Mouse (Mus musculus) heart, postnatal 14 days (tissue): Measurements from ENCODE around the gene Kif13a. TPM values are rescaled to one million over a fixed set of nuclear protein-coding genes. Genes with fewer than 3 reads are reported as not detected.

Experiments used
- DNase-seq, 2 experiments: peaks; one replicate each; pipeline ENCODE4 v3.0.0; 2021 to 2022
- intact Hi-C: fragments of 180-260 bp; cut with DNase I; formaldehyde crosslinking; loops from one replicate; pipeline ENCODE4 v1.15.1; 2025
- total RNA-seq, 2 experiments: library from RNA; stranded (reverse); gene quantifications; 2 replicates each; pipeline ENCODE4 v1.2.3; 2021

Gene Kif13a
- total RNA-seq, 2 experiments from 2014 or later: 95.6 to 104 TPM

DNA sequence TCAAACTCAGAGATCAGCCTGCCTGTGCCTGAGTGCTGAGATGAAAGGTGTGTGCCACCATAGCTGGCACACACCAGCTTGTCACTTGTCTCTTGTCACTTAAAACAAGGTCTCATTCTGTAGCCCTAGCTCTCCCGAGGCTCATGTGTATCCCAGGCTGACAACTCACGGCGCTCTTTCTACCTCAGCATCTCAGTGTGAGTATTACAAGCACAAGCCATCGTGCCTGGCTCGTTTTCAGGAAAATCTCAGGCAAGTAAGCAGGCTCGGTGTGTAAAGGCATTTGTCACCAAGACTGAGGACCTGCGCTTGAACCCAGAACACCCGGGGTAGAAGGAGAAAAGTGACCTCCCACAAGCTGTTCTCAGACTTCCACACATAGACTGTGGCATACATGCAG lies 185.8 kb downstream of the Kif13a start:
- DNase-seq: no peak
- intact Hi-C loops: no loop called here

GRCm38 (mm10) chr13:46742367-46742766 lies 187.3 kb downstream of the Kif13a start:
- intact Hi-C loops: no loop called here
- DNase-seq: no peak

GRCm38 (mm10) chr13:46739426-46739825 lies 190.2 kb downstream of the Kif13a start:
- DNase-seq: no peak
- intact Hi-C loops: no loop called here

GRCm38 (mm10) chr13:46737482-46737881 lies 192.2 kb downstream of the Kif13a start:
- intact Hi-C loops: no loop called here
- DNase-seq: no peak

DNA sequence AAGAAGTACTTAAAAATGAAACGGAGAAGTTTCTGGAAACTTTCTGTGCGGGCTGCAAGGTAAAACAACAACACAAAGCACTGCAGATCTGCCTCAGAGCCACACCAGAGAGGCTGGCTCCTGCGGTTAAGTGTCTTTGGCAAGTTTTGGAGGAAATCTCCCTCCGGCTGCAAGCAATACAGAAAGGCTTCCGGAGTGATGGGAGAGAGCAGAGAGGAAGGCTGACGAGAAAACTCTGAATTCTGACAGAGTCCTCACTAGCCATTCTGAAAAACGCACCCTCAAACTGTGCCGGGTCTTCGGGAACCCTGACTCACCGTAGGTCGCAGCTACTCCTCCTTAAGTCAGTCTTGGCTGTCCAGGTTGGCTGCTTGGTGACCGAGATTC lies 193.2 kb downstream of the Kif13a start:
- intact Hi-C loops: no loop called here
- DNase-seq: peak in 1 of 2 experiments; percentile 40

DNA sequence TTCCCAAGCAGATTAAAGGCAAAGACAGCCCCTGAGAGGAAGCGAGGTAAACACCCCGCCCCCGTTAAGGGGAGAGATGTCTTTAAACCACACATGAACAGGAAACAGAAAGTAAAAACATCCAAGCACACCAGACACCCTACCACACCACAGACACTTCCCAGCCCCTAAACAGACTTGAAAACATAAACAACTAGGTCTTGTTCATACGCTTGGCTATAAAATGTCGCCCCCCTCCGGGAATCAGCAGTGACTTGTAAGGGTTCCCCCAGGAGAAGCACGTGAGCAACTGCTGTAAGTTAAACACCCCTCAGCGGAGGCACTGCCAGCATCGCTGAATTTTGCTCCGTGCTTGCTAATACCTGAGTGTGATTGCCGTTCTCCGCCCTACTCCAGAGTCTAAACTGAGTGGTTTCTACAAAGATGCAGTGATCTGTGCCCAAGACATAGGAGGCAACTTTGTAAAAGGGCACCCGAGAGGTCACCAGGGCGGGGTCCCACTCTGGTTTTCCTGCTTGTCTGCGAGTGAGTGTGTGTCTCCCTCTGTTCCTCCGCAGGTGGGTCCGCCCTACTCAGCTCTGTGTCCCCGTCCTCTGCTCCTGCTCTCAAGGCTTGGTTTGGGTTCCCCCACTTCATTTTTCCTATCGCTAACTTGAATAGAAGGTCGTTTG lies 193.7 kb downstream of the Kif13a start:
- intact Hi-C loops: no loop called here
- peak; percentile 50 to 63 for DNase-seq

DNA sequence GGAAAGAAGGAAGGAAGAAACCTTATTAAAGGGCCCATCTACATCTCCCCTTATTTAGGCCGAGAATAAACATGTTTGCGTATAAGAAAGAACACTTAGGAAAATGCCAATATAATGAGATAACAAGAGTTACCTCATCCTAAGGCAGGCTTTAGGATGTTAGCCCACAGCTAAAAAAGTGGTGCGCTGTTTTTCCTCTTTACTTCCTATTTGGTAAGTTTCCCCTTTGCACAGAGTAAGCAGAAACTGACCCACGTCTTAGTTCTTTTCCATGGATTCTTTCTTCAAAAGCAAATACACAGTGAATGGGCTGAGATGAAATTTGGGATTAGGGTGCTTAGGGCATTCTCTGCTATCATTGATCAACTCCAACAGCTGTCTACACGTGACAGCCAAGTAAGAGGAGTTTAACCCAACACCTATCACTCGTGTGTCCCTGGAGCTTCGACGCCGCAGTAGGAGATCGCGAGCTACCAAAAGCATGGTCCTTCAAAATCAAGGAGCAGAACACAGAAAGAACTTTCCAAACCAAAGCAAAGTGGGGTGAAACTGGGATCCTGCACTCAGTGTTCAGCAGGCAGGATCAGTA lies 194.4 kb downstream of the Kif13a start:
- intact Hi-C loops: no loop called here
- DNase-seq: no peak

DNA sequence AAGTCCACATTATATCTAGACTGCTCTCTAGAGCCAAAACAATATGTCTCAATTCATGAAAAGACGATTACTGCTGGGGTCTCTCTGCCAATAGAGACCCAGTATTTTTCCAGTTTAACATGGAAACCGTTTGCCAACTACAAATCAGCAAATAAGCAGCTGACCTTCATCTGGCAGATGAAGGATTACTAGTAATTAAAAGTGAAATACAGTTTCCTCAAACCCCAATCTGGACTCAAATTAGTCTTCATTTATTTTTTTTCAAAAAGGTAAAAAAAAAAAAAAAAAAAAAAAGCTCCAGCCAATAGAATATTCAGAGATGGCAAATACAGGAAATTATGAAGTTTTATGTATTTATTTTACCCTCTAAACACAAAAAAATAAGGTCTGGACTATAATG lies 199.7 kb downstream of the Kif13a start:
- no peak for DNase-seq

GRCm38 (mm10) chr13:46728411-46728810 lies 201.3 kb downstream of the Kif13a start:
- peak in 1 of 2 experiments; percentile 17 for DNase-seq
- intact Hi-C loops: loop anchor here (5.0 to 10.0 kb wide), 2 partner anchors 56 to 286 kb away; partner anchors contain the start of gene Nhlrc1

More for the DNA sequence above, 199.7 kb downstream of the Kif13a start:
- intact Hi-C loops: loop anchor here (5.0 to 10.0 kb wide), 2 partner anchors 58 to 285 kb away; partner anchors contain the start of gene Nhlrc1

DNA sequence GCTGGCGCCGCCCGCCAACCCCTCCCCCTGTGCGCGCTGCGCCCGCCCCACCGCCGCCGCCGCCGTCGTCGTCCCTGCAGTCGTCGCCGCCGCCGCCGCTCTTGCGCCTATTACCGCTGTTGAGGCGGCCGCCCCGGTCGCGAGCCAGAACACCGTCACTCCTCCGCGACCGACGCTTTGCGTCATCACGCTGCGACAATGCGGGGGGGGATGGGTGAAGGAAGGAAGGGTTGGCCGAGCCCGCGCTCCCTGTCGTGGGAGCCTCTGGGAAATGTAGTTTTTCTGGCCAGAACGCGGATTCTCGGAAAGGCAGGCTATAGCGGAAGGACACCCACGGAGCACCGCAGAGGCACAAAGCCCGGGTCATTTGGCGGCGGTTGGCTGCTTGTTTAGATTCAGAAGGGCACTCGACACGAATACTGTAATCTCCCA lies 201.8 kb downstream of the Kif13a start, which contains the start of gene Nup153:
TSS of gene Nup153 (minus strand) at position 104 of the 432 bp plus-strand sequence.
- intact Hi-C loops: loop anchor here (5.0 to 10.0 kb wide), 2 partner anchors 56 to 287 kb away; partner anchors contain the start of gene Nhlrc1
- DNase-seq: peak; percentile 100

GRCm38 (mm10) chr13:46727038-46727836 lies 202.4 kb downstream of the Kif13a start:
- DNase-seq: peak; percentile 66 to 68
- intact Hi-C loops: loop anchor here (5.0 to 10.0 kb wide), 2 partner anchors 55 to 288 kb away; partner anchors contain the start of gene Nhlrc1

GRCm38 (mm10) chr13:46726288-46727037 lies 203.2 kb downstream of the Kif13a start:
- DNase-seq: peak in 1 of 2 experiments; percentile 16
- intact Hi-C loops: loop anchor here (5.0 to 10.0 kb wide), 2 partner anchors 54 to 288 kb away; partner anchors contain the start of gene Nhlrc1

DNA sequence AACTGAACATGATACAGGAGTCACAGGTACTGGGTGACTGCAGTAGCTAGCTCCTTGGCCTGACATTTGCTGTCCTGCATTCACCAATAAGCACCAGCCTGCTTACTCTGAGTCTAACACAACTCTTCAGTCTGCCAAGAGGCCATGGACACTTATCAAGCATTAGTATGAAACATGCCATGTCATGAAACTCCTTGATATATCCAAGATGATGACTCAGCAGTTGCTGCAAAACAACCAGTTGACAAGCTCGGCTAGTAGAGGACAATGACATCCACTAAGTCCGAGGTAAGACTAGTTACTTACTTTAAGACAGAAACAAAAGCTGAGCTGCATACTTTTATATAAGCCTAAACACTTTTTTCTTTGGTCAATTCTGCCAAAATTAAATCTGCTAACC lies 204.4 kb downstream of the Kif13a start:
- intact Hi-C loops: loop anchor here (5.0 to 10.0 kb wide), 2 partner anchors 53 to 290 kb away; partner anchors contain the start of gene Nhlrc1
- DNase-seq: no peak

DNA sequence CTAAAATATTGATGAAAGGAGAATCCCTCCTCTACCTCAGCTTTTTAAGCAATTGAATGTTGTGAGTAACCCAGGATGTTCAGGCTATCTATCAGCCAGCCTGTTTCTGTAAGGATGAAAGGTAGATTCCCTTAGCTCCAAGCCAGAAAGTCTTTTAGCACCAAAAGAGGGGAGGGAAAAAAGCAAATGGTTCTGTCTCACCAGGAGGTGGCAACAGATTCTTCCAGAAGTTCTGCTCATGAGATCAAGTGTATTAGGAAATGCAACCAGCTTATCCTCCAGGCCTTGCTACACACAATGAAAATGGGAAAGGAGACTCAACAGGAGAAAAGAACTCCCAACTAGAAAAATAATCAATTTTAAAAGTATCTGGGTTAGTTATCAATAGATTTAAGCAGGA lies 205.3 kb downstream of the Kif13a start:
- no peak for DNase-seq
- intact Hi-C loops: loop anchor here (10.0 kb wide), 1 partner anchor 290 kb away; the partner anchor contains the start of gene Nhlrc1

DNA sequence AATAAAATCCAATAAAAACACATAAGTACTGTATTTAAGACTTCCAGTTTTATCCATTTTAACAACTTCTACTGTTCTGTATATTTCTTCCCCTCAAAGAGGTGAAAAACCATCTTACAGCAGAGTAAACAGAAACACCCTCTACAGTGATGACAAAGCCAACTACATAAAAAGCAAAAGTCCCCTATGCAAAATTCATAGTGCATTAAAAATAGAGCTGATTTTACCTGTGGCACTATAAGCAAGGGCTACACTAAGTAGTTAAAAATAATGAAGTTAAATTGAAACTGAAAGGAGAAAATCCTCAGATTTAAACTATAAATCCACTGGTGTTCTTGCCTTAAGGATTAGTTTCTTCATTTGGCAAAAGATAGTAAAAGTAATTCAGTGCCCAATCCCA lies 208.7 kb downstream of the Kif13a start:
- intact Hi-C loops: loop anchor here (10.0 kb wide), 1 partner anchor 294 kb away; the partner anchor contains the start of gene Nhlrc1
- no peak for DNase-seq

DNA sequence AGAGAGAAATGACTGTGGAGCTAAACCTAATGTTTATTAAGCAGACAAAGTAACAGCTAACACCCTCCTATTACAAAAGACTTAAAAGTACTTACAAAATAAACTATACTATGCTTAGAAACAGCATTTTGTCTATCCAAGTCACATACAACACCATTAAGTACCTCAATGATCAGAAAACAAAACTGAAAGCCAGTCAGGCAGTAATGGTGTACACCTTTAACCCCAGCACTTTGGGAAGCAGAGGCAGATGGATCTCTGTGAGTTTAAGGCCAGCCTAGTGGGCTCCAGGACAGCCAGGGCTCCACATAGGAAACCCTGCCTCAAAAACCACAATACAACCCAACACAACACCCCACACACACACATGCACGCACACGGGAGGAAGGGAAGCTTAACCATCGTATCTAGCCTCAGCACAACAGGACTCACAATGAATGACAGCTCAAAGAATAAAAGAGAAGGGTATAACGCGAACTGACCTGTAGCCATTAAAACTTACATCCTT lies 210.7 kb downstream of the Kif13a start:
- DNase-seq: no peak
- intact Hi-C loops: no loop called here

GRCm38 (mm10) chr13:46715976-46716639 lies 213.6 kb downstream of the Kif13a start:
- intact Hi-C loops: no loop called here
- DNase-seq: no peak

- DNase-seq: no peak
- intact Hi-C loops: no loop called here
These were observed 216.2 kb downstream of the Kif13a start for GRCm38 (mm10) chr13:46713486-46713885.

DNA sequence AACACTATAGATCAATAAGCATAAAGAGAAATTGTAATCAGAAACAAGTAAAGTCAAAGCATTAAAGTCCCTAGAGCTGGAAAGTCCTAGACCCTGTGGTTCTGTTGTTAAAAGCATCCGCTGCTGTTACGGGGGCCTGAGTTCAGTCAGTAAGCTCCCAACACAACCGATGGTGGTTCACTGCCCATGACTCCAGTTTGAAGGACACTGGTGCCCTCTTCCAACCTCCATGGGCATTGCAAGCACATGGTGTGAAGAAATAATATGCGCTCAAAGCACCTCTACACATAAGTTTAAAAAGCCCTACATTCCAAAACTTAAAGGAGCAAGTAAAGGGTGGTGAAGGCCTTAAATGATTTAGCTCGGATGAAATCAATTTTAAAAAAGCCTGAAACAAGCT lies 226.5 kb downstream of the Kif13a start:
- intact Hi-C loops: no loop called here

More for the DNA sequence above, 226.5 kb downstream of the Kif13a start:
- no peak for DNase-seq
